Mouse (Mus musculus) CD4-positive naive resting alpha-beta T cell, adult 76 days (primary cell): ENCODE measurements around the gene Olfr16. TPM values are rescaled to one million over a fixed set of nuclear protein-coding genes. Genes with fewer than 3 reads are reported as not detected.

Source experiments
- total RNA-seq: library from RNA; stranded (reverse); gene quantifications from one replicate; pipeline ENCODE4 v1.2.4, GENCODE M21; 2023

Olfr16 gene
- not detected for total RNA-seq

GRCm38 (mm10) chr1:172950160-172950559 is at the start of gene Olfr16:
TSS of gene Olfr16 (plus strand) at chr1:172950409.

Other genes with a start within 250 kb of the Olfr16 start
- gene Apcs, start 55.4 kb upstream of the Olfr16 start, total RNA-seq = not detected
- gene Olfr1408, start 187.0 kb downstream of the Olfr16 start, total RNA-seq = not detected
- not detected for gene Olfr1406, start 240.2 kb downstream of the Olfr16 start, total RNA-seq
- gene Olfr218, start 247.4 kb downstream of the Olfr16 start, total RNA-seq = not detected